Mouse (Mus musculus) kidney, adult 2 months (tissue): Measurements from ENCODE around the gene Arrdc1. TPM values are rescaled to one million over a fixed set of nuclear protein-coding genes. Genes with fewer than 3 reads are reported as not detected.

Experiments used
- DNase-seq: peaks from one replicate; pipeline ENCODE4 v3.0.0; 2021
- H3K27ac ChIP-seq: fragments of 200-500 bp; 2 replicates; pipeline ENCODE4 v1.5.1; 2012; ENCODE audit warnings: low read depth, low read length, control low read depth, inconsistent platforms; ENCODE audit not compliant: insufficient read depth
- H3K27me3 ChIP-seq: fragments of 200-500 bp; replicated peaks from 2 replicates; pipeline ENCODE4 v1.6.1; 2012; ENCODE audit warnings: mild to moderate bottlenecking, moderate library complexity, low read length, inconsistent platforms; ENCODE audit not compliant: control insufficient read depth, insufficient read depth
- H3K36me3 ChIP-seq: fragments of 200-500 bp; 2 replicates; pipeline ENCODE4 v1.6.1; 2012; ENCODE audit warnings: mild to moderate bottlenecking, moderate library complexity, low read length, inconsistent platforms; ENCODE audit not compliant: control insufficient read depth, insufficient read depth
- H3K4me1 ChIP-seq: fragments of 200-500 bp; 2 replicates; pipeline ENCODE4 v1.6.1; 2011; ENCODE audit warnings: low read length; ENCODE audit not compliant: control insufficient read depth, insufficient read depth
- H3K4me3 ChIP-seq: fragments of 200-500 bp; 2 replicates; pipeline ENCODE4 v1.5.1; 2011; ENCODE audit warnings: mild to moderate bottlenecking, low read depth, low read length, control low read depth; ENCODE audit not compliant: insufficient read depth
- CTCF ChIP-seq: fragments of 200-500 bp; conservative IDR thresholded peaks from 2 replicates; pipeline ENCODE4 v1.5.1; 2011; ENCODE audit warnings: low read depth, mild to moderate bottlenecking, control low read depth, low read length, moderate library complexity, mixed read lengths; ENCODE audit not compliant: insufficient read depth, insufficient read length
- POLR2A ChIP-seq: fragments of 200-500 bp; IDR thresholded peaks from one replicate; pipeline ENCODE4 v1.6.1; 2011; ENCODE audit warnings: low read depth, low read length, control low read depth
- WGBS: fragments of 180-500 bp; shearing (Covaris S2); methylation state at CpG from one replicate; pipeline ENCODE4 v1.1.7; 2018; 5-methylcytosine and 5-hydroxymethylcytosine counted together
- polyA plus RNA-seq: library from polyadenylated mRNA; depleted of rRNA; stranded (reverse); fragments of >200 nt; gene quantifications from 2 replicates; pipeline ENCODE4 v1.2.3, GENCODE M21; 2012

Gene Arrdc1
- polyA plus RNA-seq, 1 experiment, result 85.7 TPM

DNA sequence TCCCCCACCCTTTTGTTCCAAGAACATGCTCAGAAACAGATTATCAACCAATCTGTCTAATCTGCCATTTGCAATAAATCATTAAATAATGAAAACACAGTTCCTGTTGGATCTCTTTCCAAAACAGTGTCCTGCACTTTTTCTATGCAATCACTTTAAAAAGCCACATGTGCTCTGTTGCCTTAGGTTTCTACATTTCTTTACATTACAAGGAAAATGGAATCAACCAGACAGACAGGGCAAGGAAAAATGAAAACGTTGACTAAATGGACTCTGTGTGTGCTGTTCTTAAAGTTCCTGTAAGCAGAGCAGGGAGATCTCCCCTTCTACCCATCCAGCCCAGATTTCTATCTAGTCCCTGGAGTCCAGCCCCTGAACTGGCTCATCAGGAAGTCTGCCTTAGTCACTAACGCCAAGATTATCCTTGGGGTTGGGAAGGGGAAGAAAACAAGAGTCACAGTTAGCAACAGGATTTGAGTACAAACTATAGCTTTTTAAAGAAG lies 29.3 kb downstream of the Arrdc1 start:
- DNase-seq, result no peak
- no peak for TF ChIP-seq POLR2A
- TF ChIP-seq CTCF, result no peak
- Histone ChIP-seq H3K36me3 (no peaks in the 10 kb centered on the region), H3K4me1 (peaks cover 9% of the 10 kb centered on the region), H3K27me3 (no peaks in the 10 kb centered on the region), H3K27ac (no peak overlapping the region), H3K4me3 (no peak overlapping the region)
- 10% methylated on average over 2 of the region's 2 CpGs for WGBS

DNA sequence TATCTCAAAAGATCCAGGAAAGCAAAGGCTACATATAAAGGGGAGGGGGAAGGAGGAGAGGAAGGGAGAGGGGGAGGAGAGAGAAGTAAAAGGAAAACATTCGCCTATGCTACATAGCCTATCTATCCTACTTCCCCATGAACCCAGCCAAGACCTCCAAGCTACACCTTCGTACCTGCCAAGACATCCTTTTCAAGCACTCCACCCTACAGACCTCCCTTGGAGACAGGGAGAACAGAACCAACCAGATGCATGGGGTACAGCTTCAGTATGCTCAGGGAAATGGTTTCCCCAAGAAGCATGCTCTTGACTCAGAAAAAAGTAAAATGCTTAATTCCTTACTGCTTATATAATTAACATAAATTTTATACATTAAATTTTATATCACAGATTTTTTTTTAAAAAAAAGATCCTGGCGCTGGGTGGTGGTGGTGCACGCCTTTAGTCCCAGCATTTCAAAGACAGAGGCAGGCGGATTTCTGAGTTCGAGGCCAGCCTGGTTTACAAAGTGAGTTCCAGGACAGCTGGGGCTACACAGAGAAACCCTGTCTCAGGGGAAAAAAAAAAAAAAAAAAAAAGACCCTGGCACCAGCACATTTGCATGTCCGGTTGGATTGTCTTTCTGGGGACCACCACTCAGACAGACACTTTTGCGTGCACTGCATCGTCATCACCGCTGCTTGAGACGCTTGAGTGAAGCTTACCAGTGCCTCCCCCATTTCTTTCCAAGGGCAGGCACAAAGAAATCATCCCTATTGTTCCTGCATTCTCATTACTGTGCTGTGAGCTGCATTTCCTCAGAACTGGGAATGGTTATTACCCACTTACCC lies 30.0 kb downstream of the Arrdc1 start:
- Histone ChIP-seq H3K27me3 (no peaks in the 10 kb centered on the region), H3K27ac (no peak overlapping the region), H3K4me1 (peaks cover 9% of the 10 kb centered on the region), H3K36me3 (no peaks in the 10 kb centered on the region), H3K4me3 (no peak overlapping the region)
- DNase-seq, result no peak
- TF ChIP-seq POLR2A (no peak), CTCF (no peak)
- WGBS, result 63% methylated on average over 11 of the region's 11 CpGs

DNA sequence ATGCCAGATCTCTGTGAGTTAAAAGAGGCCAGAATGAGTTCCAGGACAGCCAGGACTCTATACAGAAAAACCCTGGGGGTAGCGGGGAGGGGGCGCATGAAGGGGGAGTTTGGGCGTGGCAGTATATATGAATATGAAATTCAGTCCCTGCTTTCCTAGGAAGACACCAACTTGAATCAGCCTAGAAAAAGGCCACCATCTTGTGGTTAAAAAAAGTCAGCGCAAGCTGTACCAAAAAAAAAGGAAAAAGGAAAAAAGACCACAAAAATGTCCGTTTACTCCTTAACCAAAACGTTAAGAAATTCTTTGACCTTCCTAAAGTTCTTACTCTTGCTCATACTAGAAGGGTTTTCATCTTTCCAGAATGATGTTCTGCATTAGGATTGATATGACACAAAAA lies 32.1 kb downstream of the Arrdc1 start:
- 76% methylated on average over 6 of the region's 6 CpGs for WGBS
- TF ChIP-seq POLR2A, result no peak
- TF ChIP-seq CTCF, result no peak
- no peak for DNase-seq
- Histone ChIP-seq H3K4me1 (peaks cover 9% of the 10 kb centered on the region), H3K4me3 (no peak overlapping the region), H3K27me3 (no peaks in the 10 kb centered on the region), H3K27ac (no peak overlapping the region), H3K36me3 (no peaks in the 10 kb centered on the region)

DNA sequence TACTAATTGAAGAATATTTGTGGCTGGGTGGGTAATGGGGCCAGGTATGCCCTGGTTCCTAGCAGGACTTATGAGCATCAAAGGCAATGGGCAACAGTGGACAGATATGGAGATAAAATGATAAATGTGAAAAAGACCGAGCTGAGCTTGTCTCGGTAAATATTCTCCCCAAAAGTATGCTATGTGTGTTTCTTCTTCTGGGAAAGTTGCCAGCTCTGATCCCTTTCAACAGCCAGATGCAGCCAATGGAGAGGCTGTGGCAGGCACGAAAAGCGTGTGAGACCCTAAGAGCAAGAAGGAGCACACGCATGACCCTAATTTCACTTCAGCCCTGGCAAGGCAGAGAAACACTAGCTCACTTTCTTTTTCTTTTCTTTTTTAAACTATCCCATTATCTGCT lies 34.0 kb downstream of the Arrdc1 start:
- TF ChIP-seq CTCF (no peak), POLR2A (no peak)
- no peaks in the 10 kb centered on the region for H3K27me3 ChIP-seq
- no peak for DNase-seq
- no peak overlapping the region for H3K4me3 ChIP-seq
- 55% methylated on average over 5 of the region's 5 CpGs for WGBS
- no peak overlapping the region for H3K27ac ChIP-seq
- H3K36me3 ChIP-seq, result no peaks in the 10 kb centered on the region
- H3K4me1 ChIP-seq, result peaks cover 4% of the 10 kb centered on the region; the same call in 1 of the 2 replicates

DNA sequence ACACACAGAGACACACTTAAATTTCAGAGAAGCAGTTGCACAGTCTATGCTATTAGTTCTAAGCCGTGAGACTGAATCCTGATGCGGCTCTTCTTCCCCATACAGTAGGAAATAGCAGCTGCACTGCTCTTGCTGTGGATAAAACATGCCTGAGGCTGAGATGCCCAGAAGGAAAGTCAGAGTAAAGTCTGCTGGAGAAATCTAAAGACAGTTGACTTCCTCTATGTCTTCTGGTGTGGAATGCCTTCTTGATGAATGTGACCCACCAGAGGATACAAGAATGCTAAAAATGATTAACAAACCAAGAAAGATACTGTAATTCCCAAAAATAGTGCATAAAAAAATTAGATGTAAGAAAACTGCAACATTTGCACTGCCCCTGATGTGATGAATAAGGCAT lies 35.8 kb downstream of the Arrdc1 start:
- Histone ChIP-seq H3K27ac (no peak overlapping the region), H3K4me1 (no peaks in the 10 kb centered on the region), H3K36me3 (no peaks in the 10 kb centered on the region), H3K4me3 (no peak overlapping the region), H3K27me3 (no peaks in the 10 kb centered on the region)
- no peak for TF ChIP-seq CTCF
- TF ChIP-seq POLR2A, result no peak
- DNase-seq, result no peak
- WGBS, result 75% methylated on average over 2 of the region's 2 CpGs

DNA sequence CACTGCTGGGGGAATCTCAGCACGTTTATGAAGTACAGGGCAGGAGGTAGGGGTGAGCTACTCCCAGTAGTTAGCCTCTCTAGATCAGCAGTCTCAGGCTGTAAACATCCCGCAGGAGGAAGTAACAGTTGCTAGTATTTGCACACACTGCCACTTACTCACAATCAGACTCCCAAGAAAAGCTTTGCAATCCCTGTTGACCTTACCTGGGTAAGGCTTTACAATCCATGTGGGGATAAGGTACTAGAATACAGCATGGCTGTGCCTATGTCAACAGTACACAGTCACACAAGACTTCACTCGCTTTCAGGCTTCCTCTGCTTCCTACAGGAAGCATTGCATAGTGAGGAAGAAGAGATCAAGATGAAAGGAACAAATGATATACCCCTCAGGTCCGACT lies 38.3 kb downstream of the Arrdc1 start:
- Histone ChIP-seq H3K4me1 (peaks cover 6% of the 10 kb centered on the region; the same call in 1 of the 2 replicates), H3K36me3 (no peaks in the 10 kb centered on the region), H3K27ac (no peak overlapping the region), H3K4me3 (no peak overlapping the region), H3K27me3 (no peaks in the 10 kb centered on the region)
- DNase-seq, result no peak
- 73% methylated on average over 4 of the region's 4 CpGs for WGBS
- TF ChIP-seq POLR2A (no peak), CTCF (no peak)

DNA sequence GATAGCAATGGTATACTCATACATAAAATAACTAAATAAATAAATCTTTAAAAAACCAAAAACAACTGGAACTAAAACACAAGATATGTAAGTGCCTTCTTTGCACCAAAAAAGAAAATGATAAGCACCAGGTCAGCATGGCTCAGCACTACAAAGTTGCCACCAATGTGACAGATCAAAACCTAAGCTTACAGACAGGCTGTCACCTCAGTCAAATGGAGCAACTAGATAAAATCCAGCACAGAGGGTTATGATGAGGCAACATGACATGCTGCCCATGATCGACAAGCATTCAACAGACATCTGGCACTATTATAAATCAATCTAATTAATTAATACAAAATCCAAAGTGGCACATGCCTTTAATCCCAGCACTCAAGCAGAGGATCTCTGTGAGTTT lies 40.8 kb downstream of the Arrdc1 start:
- no peak for DNase-seq
- Histone ChIP-seq H3K27me3 (no peaks in the 10 kb centered on the region), H3K36me3 (no peaks in the 10 kb centered on the region), H3K27ac (no peak overlapping the region), H3K4me1 (peaks cover 21% of the 10 kb centered on the region), H3K4me3 (no peak overlapping the region)
- TF ChIP-seq POLR2A (no peak), CTCF (no peak)
- WGBS, result 88% methylated on average over 1 of the region's 1 CpGs

DNA sequence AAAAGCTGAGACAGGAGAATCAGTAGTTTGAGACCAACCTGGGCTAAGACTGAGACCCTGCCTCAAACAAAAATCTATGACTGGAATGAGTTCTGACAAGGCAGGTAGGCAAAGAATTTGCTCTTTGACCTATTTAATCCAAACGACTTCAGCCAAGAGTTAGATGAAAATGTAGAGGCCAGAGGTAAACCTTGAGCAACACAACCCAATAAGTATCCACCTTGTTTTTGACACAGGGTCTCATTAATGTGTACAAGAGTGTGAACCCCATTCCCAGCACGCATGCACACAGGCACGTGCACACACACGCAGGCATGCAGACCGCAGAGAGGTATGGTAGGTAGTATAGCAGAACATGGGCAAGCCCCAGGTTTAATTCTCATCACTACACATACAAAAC lies 42.7 kb downstream of the Arrdc1 start:
- 65% methylated on average over 5 of the region's 5 CpGs for WGBS
- no peak for TF ChIP-seq CTCF
- no peak for TF ChIP-seq POLR2A
- peaks cover 25% of the 10 kb centered on the region for H3K4me1 ChIP-seq
- H3K4me3 ChIP-seq, result no peak overlapping the region
- no peak overlapping the region for H3K27ac ChIP-seq
- no peaks in the 10 kb centered on the region for H3K36me3 ChIP-seq
- DNase-seq, result no peak
- H3K27me3 ChIP-seq, result no peaks in the 10 kb centered on the region
